Mouse (Mus musculus) erythroid progenitor cell, adult 5-6 weeks (primary cell): ENCODE measurements around the gene Gnmt. TPM values are rescaled to one million over a fixed set of nuclear protein-coding genes. Genes with fewer than 3 reads are reported as not detected.

ENCODE experiments used
- ATAC-seq: replicated peaks from 2 replicates; pipeline ENCODE4 v1.8.0; 2016; ENCODE audit warnings: moderate number of reproducible peaks, mild to moderate bottlenecking, moderate TSS enrichment, inconsistent platforms; ENCODE audit not compliant: poor library complexity, low FRiP score, severe bottlenecking
- total RNA-seq, 2 experiments: library from RNA; stranded (forward) in 1 of 2; stranded (reverse) in 1 of 2; fragments of 150-400 nt in 1 of 2; fragments of 186-747, 209-891 nt in 1 of 2; gene quantifications; 2 replicates each; pipeline versions ENCODE4 v1.2.3 to v1.2.4; 2015 to 2017; ENCODE audit warnings: low replicate concordance in 2 of 2

The Gnmt gene
- total RNA-seq, 2 experiments from 2014 or later = not detected

GRCm38 (mm10) chr17:46747234-46747633 lies 18.3 kb upstream of the Gnmt start:
- ATAC-seq = no peak

DNA sequence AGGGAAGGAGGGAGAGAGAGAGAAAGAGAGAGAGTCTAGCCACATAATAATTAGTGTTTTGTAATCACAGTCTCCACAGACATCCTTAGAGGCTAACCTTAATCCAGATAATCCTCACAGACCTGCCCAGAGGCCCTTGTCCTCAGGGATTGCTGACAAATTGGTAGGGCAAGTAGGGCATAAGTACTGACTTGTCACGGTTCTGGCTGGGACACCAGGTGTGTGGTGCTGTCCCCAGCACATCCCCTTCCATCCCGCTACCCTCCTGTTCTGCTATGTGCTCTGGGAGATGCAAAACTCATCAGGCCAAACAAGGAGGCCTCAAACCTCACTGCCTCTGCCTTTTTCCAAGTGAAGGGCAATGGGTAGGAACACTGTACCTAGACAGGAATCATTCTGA lies 16.5 kb upstream of the Gnmt start:
- ATAC-seq = no peak

GRCm38 (mm10) chr17:46742986-46743385 lies 14.0 kb upstream of the Gnmt start:
- no peak for ATAC-seq

GRCm38 (mm10) chr17:46741305-46741704 lies 12.3 kb upstream of the Gnmt start:
- no peak; the same call in 1 of the 2 replicates for ATAC-seq

- ATAC-seq = peak; percentile 66; the same call in 1 of the 2 replicates
Observed at GRCm38 (mm10) chr17:46736160-46736559, 7.2 kb upstream of the Gnmt start.

DNA sequence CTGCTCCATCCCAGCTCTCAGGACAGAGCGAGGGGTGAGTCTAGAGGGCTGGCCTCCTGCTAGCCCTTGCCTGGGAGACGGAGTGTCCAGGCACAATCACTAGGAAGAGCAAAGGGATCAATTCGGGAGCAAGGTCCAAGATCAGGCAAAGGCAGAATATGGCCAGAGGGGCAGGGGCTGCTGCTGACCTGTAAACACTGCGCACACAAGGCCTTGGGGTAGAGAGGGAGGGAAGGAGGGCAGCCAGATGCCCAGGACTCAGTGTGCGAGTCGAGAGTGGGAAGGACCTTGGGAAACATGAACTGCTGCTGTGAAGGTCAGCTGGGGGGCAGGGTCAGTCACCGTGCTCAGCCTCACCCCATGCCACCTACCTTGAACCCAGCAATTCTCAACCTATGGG lies 6.3 kb upstream of the Gnmt start:
- ATAC-seq = no peak

- no peak for ATAC-seq
Observed at GRCm38 (mm10) chr17:46734055-46734454, 5.1 kb upstream of the Gnmt start.

- ATAC-seq = no peak
Observed at GRCm38 (mm10) chr17:46728496-46728895, 472 bp downstream of the Gnmt start.

- no peak for ATAC-seq
Observed at GRCm38 (mm10) chr17:46728021-46728420, 947 bp downstream of the Gnmt start.

DNA sequence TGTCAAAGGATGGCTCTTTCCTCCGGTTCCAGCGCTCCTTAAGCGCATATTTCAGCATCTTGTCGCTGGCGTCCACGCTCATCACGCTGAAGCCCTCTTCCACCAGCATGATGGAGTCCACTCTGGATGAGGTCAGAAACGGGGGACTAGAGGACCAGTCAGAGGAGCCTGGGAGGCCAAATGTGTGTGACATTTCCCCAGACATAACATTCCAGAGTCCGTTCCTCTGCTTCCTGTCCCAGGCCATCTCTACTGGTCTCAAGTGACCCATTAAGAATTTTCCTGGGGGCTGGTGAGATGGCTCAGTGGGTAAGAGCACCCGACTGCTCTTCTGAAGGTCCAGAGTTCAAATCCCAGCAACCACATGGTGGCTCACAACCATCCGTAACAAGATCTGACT lies 1.7 kb downstream of the Gnmt start:
- no peak for ATAC-seq

GRCm38 (mm10) chr17:46725731-46726645 lies 3.0 kb downstream of the Gnmt start:
- no peak for ATAC-seq

GRCm38 (mm10) chr17:46725273-46725672 lies 3.7 kb downstream of the Gnmt start:
- ATAC-seq = no peak

DNA sequence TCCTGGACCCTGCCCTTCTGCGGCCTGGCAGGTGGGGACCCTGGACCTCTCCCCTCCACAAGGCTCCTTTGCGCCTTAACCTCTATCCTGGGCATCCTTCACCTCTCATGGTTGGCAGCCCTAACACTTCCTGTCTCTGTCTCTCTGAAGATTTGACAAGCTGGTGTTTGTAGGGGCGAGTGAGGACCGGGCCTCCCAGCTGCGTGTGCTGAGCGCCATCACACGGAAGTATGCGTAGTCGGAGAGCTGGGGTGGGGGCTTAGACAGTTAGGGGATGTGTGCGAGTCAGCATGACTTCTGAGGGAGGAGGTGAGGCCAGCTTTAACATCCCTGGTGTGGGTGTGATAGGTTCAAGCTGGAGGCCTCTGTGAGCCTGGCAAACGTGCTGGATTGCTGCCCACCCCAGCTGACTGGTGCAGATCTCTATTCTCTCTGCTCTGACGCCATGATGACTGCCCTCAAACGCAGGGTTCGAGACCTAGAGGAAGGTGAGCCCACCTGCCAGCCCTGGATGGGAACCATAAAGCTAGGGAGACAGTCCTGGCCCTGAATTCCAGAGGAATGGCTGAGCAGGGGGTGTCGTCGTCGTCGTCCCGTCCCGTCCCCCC lies 4.4 kb downstream of the Gnmt start:
- no peak for ATAC-seq

- ATAC-seq = no peak
Observed at GRCm38 (mm10) chr17:46721077-46721476, 7.9 kb downstream of the Gnmt start.

- ATAC-seq = no peak
Observed at GRCm38 (mm10) chr17:46714756-46715481, 14.0 kb downstream of the Gnmt start.

DNA sequence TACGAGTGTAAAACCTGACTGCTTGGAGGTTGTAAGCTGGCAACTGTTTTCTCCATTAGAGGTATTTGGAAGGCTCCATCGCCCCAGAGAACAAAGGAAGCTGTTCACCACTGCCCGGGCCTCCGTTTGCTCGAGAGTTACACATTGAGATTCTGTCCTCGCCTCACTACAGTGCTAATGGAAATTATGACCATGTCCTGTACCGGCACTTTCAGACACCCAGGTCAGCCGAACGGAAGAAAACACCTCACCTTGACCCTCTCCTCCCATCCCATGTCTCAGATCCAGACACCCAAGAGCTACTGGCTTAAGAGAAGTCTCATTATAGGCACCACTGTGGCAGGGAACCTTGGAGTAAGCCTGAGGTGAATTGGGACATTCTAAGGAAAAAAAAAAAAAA lies 15.1 kb downstream of the Gnmt start:
- no peak for ATAC-seq

DNA sequence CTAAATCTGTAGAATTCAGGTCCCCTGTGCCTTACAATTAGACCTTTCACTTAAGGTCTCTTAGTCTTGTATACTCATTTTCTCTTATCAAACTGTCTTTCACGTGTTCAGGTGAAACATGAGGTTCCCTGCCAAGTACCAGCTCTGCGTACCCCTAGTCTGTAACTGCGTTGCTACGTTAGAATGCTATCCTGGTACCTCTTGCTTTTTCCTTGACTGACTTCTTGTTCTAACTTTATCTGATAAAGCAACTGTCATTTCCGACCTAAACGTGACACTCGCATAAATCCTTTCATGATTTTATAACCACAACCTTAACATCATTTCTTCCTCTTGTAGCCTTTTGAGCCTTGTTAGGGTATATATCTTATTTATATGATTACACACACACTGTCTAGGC lies 16.5 kb downstream of the Gnmt start:
- ATAC-seq = no peak

GRCm38 (mm10) chr17:46711612-46712271 lies 17.2 kb downstream of the Gnmt start:
- 0 out of 2 replicates have a peak, but pooled peaks have one; percentile 41 for ATAC-seq

DNA sequence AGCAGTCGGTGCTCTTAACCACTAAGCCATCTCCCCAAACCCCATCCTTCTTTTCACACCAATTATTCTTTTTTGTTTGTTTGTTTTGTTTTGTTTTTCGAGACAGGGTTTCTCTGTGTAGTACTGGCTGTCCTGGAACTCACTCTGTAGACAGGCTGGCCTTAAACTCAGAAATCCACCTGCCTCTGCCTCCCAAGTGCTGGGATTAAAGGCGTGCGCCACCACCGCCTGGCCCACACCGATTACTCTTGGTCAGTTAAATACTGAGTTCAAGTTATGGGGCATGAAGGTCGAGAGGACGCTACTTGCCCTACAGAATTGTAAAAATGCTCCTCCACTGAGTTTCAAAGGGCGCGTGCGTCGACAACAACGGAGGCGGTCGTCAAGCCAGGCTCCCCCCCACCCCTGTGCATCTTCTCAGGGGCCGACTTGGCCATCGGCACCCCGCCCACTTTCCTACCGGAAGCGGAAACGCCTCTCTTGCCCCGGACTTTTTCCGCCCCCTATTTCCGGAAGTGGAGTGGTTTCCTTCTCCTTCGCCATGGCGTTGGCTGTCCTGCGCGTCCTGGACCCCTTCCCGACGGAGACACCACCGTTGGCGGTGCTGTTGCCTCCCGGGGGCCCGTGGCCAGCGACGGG lies 17.9 kb downstream of the Gnmt start, which contains the start of gene Pex6:
Gene Pex6 (plus strand): TSS at position 505 of the 639 bp plus-strand sequence.
- ATAC-seq = peak; percentile 97
